Comparison of ENCODE assay signal across 14 mouse cellular contexts in the genomic region with DNA sequence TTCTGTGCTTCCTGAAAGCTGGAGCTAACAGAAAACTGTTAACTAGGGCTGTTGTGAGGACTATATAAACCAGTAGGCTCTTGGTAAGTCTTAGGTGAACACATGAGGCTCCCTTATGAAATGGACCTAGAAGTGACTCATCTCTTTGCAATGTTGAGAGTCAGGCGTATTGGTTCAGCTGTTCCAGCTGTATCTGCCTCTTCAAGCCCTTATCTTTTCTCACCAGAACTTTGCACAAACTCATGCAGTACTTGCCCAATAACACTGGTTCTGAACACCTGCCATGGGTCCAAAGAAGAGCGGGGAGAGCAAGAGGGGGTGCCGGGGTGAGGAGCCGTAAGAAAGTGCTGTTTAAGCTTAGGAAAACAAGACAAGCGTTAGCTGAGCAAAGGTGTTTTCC. TPM values are rescaled to one million over a fixed set of nuclear protein-coding genes. Genes with fewer than 3 reads are reported as not detected.
A peak's percentile ranks its signal among the peaks of the same experiment; 100 is the strongest.
DNase-seq lines count a peak whose midpoint lies in the region; ATAC-seq lines count a peak whose summit lies in the region.
"Had no signal": no experiment of that assay in that cellular context is flagged by ENCODE, and none has a peak within 500 bp of the region (broad histone marks: within the 10 kb centered on the region; RNA-seq: fewer than 3 reads in every experiment).

No protein-coding gene starts in this region.

- H3K4me1 ChIP-seq in liver, embryonic 11.5 days (replicated peaks; ENCODE audit: control insufficient read depth, insufficient read depth, low read length) = peaks cover 30% of the 10 kb centered on the region

- H3K36me3 ChIP-seq in liver, embryonic 11.5 days (ENCODE audit: control insufficient read depth, insufficient read depth, low read length) = no peaks in the 10 kb centered on the region; the same call in 1 of the 2 replicates
- H3K36me3 ChIP-seq: forebrain, embryonic 12.5 days; limb, embryonic 10.5 days had no signal

- H3K27ac ChIP-seq in liver, embryonic 11.5 days (ENCODE audit: low read depth, low read length) = peak overlapping the region; percentile 51
- H3K27ac ChIP-seq: forebrain, embryonic 12.5 days; layer of hippocampus, adult 2 months had no signal

- peak; percentile 22 for ATAC-seq in liver, embryonic 11.5 days (replicated peaks; ENCODE audit: low FRiP score)

- 71% methylated on average over 5 of the region's 5 CpGs for WGBS in liver, embryonic 11.5 days

- H3K9me3 ChIP-seq in liver, embryonic 11.5 days (ENCODE audit: control insufficient read depth, low read length) = no peaks in the 10 kb centered on the region
- H3K9me3 ChIP-seq: forebrain, embryonic 12.5 days; limb, embryonic 10.5 days; megakaryocyte, embryonic 14.5 days had no signal

- no peaks in the 10 kb centered on the region for H3K27me3 ChIP-seq in liver, embryonic 11.5 days (replicated peaks; ENCODE audit: control insufficient read depth, insufficient read depth, low read length)
- H3K27me3 ChIP-seq: forebrain, embryonic 12.5 days; megakaryocyte, embryonic 14.5 days had no signal

- H3K4me3 ChIP-seq in liver, embryonic 11.5 days (ENCODE audit: low read depth, low read length) = no peak overlapping the region
- H3K4me3 ChIP-seq: forebrain, embryonic 12.5 days; layer of hippocampus, adult 2 months had no signal

- DNase-seq in cerebellum, adult 11-12 months = peak; percentile 14
- no peak for DNase-seq in cerebellum, postnatal 10 days
- DNase-seq in spleen, postnatal 36 days (ENCODE audit: low spot score in 2 of 2) = peak; percentile 13 to 37
- no peak for DNase-seq in spleen, postnatal 14 days (ENCODE audit: low spot score in 2 of 2)
- no peak for DNase-seq in liver, embryonic 11.5 days (ENCODE audit: low spot score)
- DNase-seq in left cerebral cortex, adult 8-10 months (ENCODE audit: low spot score in 2 of 2) = no peak
- DNase-seq in layer of hippocampus, postnatal 10 days (ENCODE audit: low spot score in 2 of 2) = no peak
- DNase-seq in testis, postnatal 10 days (ENCODE audit: low spot score) = no peak
- DNase-seq: heart, postnatal 36 days; kidney, adult 11 months had no signal

- H3K9ac ChIP-seq in liver, embryonic 11.5 days (ENCODE audit: low read depth, low read length) = no peak overlapping the region; the same call in 1 of the 2 replicates
- H3K9ac ChIP-seq: forebrain, embryonic 12.5 days had no signal

- peak overlapping the region; percentile 24 for H3K4me2 ChIP-seq in liver, embryonic 11.5 days

RNA-seq across cellular contexts. Expression of gene Ube2f, which starts 1.9 kb away (rescaled TPM):
- 78.5 and 81.4 TPM in 2 replicates for polyA plus RNA-seq in liver, embryonic 11.5 days (2014; fragmentation: Nextera tagmentation; extraction: Ambion mirVana)
- total RNA-seq in left cerebral cortex, adult 8-10 months (2022) = 10 to 100 TPM; 48.2 to 54.9 (median 51.6) TPM
- 10 to 100 TPM; 49.6 to 55.2 TPM for total RNA-seq in layer of hippocampus, postnatal 10 days (2021)

RNA-seq across cellular contexts. Expression of gene Scly, which starts 49.9 kb away (rescaled TPM):
- polyA plus RNA-seq in liver, embryonic 11.5 days (2014; fragmentation: Nextera tagmentation; extraction: Ambion mirVana) = 36.9 and 37.0 TPM in 2 replicates
- total RNA-seq in left cerebral cortex, adult 8-10 months (2022) = 10 to 100 TPM; 19.5 to 24.4 (median 21.5) TPM
- total RNA-seq in layer of hippocampus, postnatal 10 days (2021) = 10 to 100 TPM; 12.0 to 12.8 TPM

Comparison
In these comparisons a context has a peak if more than half of its experiments do, and no peak if none do; other contexts are left out.
1. DNase-seq: peak in cerebellum, adult 11-12 months (single experiment) and spleen, postnatal 36 days (2 of 2); none in cerebellum, postnatal 10 days (0 of 2), spleen, postnatal 14 days (0 of 2), liver, embryonic 11.5 days (single experiment), left cerebral cortex, adult 8-10 months (0 of 2), layer of hippocampus, postnatal 10 days (0 of 2) and testis, postnatal 10 days (single experiment).